Mouse (Mus musculus): ENCODE results near the gene Zfp652.

Zfp652 gene

GRCm38 (mm10) chr11:95768244-95768643, 55.8 kb downstream of the Zfp652 start:
- DNase-seq (ENCODE audit: low read depth) = no peak

- DNase-seq (ENCODE audit: low read depth) = no peak
Measured at GRCm38 (mm10) chr11:95769208-95769607, 56.7 kb downstream of the Zfp652 start.

- DNase-seq (ENCODE audit: low read depth) = peak; percentile 60
Measured at GRCm38 (mm10) chr11:95770720-95771364, 58.4 kb downstream of the Zfp652 start.

GRCm38 (mm10) chr11:95771665-95772064, 59.2 kb downstream of the Zfp652 start:
- DNase-seq (ENCODE audit: low read depth) = no peak

GRCm38 (mm10) chr11:95773264-95773663, 60.8 kb downstream of the Zfp652 start:
- no peak for DNase-seq (ENCODE audit: low read depth)

GRCm38 (mm10) chr11:95777323-95778297, 65.1 kb downstream of the Zfp652 start:
- DNase-seq (ENCODE audit: low read depth) = peak; percentile 28

GRCm38 (mm10) chr11:95778831-95779251, 66.4 kb downstream of the Zfp652 start:
- DNase-seq (ENCODE audit: low read depth) = peak; percentile 30

- no peak for DNase-seq (ENCODE audit: low read depth)
Measured at GRCm38 (mm10) chr11:95779366-95779765, 66.9 kb downstream of the Zfp652 start.

- DNase-seq (ENCODE audit: low read depth) = no peak
Measured at GRCm38 (mm10) chr11:95780480-95780879, 68.0 kb downstream of the Zfp652 start.

GRCm38 (mm10) chr11:95781557-95781956, 69.1 kb downstream of the Zfp652 start:
- no peak for DNase-seq (ENCODE audit: low read depth)

- no peak for DNase-seq (ENCODE audit: low read depth)
Measured at GRCm38 (mm10) chr11:95783457-95783856, 71.0 kb downstream of the Zfp652 start.

GRCm38 (mm10) chr11:95783958-95784357, 71.5 kb downstream of the Zfp652 start:
- no peak for DNase-seq (ENCODE audit: low read depth)

GRCm38 (mm10) chr11:95785675-95786074, 73.2 kb downstream of the Zfp652 start:
- peak; percentile 54 for DNase-seq (ENCODE audit: low read depth)

GRCm38 (mm10) chr11:95786511-95786910, 74.0 kb downstream of the Zfp652 start:
- no peak for DNase-seq (ENCODE audit: low read depth)

GRCm38 (mm10) chr11:95789451-95789891, 77.0 kb downstream of the Zfp652 start:
- DNase-seq (ENCODE audit: low read depth) = no peak

- DNase-seq (ENCODE audit: low read depth) = no peak
Measured at GRCm38 (mm10) chr11:95791787-95792186, 79.3 kb downstream of the Zfp652 start.

- no peak for DNase-seq (ENCODE audit: low read depth)
Measured at GRCm38 (mm10) chr11:95792950-95793509, 80.6 kb downstream of the Zfp652 start.

GRCm38 (mm10) chr11:95794201-95794600, 81.7 kb downstream of the Zfp652 start:
- no peak for DNase-seq (ENCODE audit: low read depth)

- no peak for DNase-seq (ENCODE audit: low read depth)
Measured at GRCm38 (mm10) chr11:95795582-95795981, 83.1 kb downstream of the Zfp652 start.

- peak; percentile 68 for DNase-seq (ENCODE audit: low read depth)
Measured at GRCm38 (mm10) chr11:95805010-95805409, 92.5 kb downstream of the Zfp652 start.

GRCm38 (mm10) chr11:95805527-95805926, 93.1 kb downstream of the Zfp652 start:
- DNase-seq (ENCODE audit: low read depth) = peak; percentile 39

GRCm38 (mm10) chr11:95807884-95808283, 95.4 kb downstream of the Zfp652 start:
- no peak for DNase-seq (ENCODE audit: low read depth)
